Mouse (Mus musculus) layer of hippocampus, adult 18-20 months (tissue): ENCODE results near the gene E330021D16Rik. TPM values are rescaled to one million over a fixed set of nuclear protein-coding genes. Genes with fewer than 3 reads are reported as not detected.
"Not testable (repeated sequence)": the region's sequence is repeated elsewhere in the genome, so short reads cannot be mapped to it uniquely, and the experiment has no call there.

Source experiments
- DNase-seq, 2 experiments: peaks; one replicate each; pipeline ENCODE4 v3.0.0; 2022; ENCODE audit warnings: low spot score in 2 of 2
- long read RNA-seq: library from polyadenylated mRNA; stranded (forward); transcript quantifications from one replicate; pipeline ENCODE4 v2.0.0, GENCODE M21; 2021
- total RNA-seq, 2 experiments: library from RNA; stranded (reverse); gene quantifications; 2 replicates each; pipeline ENCODE4 v1.2.3; 2021

E330021D16Rik gene
- not detected for total RNA-seq
- long read RNA-seq = 0 reads

GRCm38 (mm10) chr6:136415133-136415775, at the start of gene E330021D16Rik:
Gene E330021D16Rik (minus strand): TSS chr6:136415569.
- no peak for DNase-seq

- no peak for DNase-seq
Observed at GRCm38 (mm10) chr6:136465021-136465420, 49.7 kb upstream of the E330021D16Rik start.

GRCm38 (mm10) chr6:136464121-136464621, 48.8 kb upstream of the E330021D16Rik start:
- no peak for DNase-seq

GRCm38 (mm10) chr6:136463491-136463890, 48.1 kb upstream of the E330021D16Rik start:
- no peak for DNase-seq

DNA sequence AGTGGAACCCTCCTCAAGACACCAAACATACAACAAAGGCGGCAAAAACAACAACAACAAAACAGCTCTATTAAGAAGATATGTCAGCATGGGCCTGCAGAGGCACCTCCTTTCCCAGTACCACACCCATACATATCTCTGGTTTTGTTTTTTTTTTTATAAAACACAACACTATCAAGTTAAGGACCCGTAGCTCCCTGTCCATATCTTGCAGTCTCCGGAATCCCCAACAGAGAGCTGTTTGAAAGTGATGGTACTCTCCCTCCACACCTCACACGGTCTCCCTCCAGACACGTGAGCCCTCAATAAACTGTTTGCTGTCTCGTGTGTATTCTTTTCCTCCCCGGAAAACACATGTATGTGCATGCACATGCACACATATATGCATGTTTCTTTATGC, 43.8 kb upstream of the E330021D16Rik start:
- no peak for DNase-seq

DNA sequence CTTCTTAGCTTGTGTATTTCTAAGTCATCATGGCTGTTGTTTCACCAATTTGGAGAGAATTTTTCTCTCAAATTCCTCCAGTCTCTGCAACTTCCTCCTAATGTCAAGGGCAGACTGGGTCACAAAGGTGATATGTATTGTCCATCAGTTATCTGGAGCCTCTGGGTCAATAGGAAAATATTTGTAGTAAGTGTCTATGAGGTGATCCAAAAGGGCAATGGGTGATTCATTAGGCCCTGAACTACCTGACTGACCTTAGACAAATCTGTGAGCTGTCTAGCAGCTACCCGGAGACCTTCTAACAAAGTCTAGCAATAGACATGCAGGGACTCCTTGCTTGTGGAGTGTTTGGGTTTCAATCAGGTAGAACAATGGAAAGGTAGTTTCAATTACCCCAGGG, 40.9 kb upstream of the E330021D16Rik start:
- no peak for DNase-seq

GRCm38 (mm10) chr6:136455696-136456095, 40.3 kb upstream of the E330021D16Rik start:
- no peak for DNase-seq

GRCm38 (mm10) chr6:136452623-136453022, 37.3 kb upstream of the E330021D16Rik start:
- no peak for DNase-seq

DNA sequence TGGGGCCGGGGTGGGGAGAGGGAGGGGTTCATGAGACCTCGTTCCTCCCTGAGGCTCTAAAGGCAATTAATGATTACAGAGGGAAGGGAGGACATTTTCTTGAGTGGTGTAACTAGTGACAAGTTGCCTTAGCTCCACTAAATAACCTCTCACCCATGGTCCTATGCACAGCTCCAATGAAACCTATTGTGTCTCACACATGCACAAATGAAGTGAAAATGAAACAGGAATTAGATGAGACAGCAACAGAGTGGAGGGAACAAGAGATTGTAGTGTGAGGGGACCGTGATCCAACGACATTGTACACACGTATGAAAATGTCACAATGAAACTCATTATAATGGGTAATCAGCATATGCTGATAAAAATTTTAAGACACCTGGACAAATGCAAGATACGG, 35.5 kb upstream of the E330021D16Rik start:
- no peak for DNase-seq

GRCm38 (mm10) chr6:136449930-136450329, 34.6 kb upstream of the E330021D16Rik start:
- no peak for DNase-seq

- peak; percentile 45 to 80 for DNase-seq
Observed at GRCm38 (mm10) chr6:136449270-136449692, 33.9 kb upstream of the E330021D16Rik start.

DNA sequence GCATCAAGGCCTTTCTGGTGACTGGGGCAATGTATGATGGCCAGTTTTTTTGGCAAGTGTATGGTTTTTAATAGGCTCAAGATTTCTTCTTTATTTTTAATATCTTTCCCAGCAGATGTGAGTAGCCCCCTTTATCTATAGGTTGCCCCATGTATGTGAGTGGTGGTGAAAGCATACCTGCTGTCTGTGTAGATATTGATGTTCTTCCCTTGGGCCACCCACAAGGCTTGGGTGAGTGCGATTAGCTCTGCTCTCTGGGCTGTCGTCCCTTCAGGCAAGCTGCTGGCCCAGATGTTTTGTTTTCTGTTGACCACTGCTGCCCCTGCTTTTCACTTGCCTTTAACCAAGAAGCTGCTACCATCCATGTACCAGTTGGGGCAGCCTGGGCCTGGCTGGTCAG, 23.8 kb upstream of the E330021D16Rik start:
- not testable (repeated sequence) for DNase-seq

GRCm38 (mm10) chr6:136436151-136436550, 20.8 kb upstream of the E330021D16Rik start:
- not testable (repeated sequence) for DNase-seq

DNA sequence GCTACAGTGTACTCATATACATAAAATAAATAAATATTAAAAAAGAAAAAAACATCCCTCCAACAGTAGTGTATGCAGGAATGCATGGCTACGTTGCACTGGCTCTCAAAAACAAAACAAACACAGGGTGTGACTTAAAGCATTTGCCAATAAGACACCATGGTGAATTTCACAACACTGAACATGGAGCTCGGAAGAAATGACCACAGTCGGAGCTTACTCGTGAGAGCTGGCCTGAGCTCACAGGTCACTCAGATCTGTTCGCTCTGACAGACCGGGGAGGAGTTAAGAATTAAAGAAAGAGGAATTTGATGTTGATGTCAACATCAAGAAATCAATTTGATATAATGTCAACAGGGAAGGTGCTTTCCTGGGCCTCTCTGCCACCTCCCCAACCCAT, 18.2 kb upstream of the E330021D16Rik start:
- DNase-seq = no peak

DNA sequence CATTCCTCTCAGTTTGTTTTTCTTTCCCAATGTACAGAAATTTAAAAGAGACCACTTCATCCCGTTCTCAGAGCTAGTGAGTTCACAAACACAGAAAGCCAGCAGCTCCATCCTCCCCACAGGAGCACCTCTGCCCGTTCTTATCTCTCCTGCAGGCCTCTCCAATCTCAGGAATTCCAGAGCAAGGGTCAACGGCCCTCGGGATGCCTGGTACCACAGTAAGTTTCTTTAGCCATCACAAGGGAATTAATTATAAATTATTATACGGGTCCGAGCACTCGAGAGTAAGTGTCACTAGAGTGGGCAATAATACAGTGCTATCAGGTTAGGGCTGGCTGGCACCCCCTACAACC, 16.5 kb upstream of the E330021D16Rik start:
- DNase-seq = no peak

- no peak for DNase-seq
Observed at GRCm38 (mm10) chr6:136431169-136431895, 16.0 kb upstream of the E330021D16Rik start.

DNA sequence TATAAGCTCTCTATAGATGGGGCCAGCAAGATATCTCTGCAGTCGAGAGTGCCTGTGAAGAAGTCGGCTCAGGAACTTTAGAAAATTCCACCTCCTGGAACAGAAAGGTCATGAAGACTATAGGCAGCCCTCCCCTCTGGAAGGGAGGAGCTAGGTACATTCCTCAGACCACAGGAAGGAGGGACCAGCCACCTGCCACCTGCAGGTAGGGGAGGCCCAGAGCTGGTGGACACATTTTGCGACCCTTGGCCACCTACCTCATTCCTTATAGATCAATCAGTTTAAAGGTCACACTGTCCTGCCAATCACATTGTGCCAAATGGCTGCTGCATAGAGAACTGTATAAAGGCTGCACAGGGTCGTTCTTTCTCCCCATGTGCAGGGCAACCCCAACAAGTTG, 14.1 kb upstream of the E330021D16Rik start:
- DNase-seq = no peak

- no peak for DNase-seq
Observed at GRCm38 (mm10) chr6:136428412-136428811, 13.0 kb upstream of the E330021D16Rik start.

- no peak for DNase-seq
Observed at GRCm38 (mm10) chr6:136427240-136427639, 11.9 kb upstream of the E330021D16Rik start.

DNA sequence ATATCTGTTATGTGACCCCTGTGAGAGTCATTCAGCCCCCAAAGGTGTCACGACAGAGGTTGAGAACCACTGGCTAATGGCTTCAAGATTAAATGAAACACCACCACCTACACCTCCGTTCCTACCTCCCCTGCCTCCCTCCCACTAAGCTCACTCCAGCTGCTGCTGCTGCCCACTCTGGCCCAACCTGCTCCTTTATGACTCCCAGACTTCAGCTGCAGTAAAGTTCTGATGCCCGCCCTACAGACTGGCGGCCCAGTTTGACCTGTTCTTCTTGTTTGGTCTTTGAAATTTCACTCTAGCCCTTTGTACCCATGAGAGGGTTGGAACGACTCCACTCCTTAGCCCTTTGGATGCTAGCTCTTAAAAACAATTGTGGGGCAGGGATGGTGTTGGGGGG, 10.6 kb upstream of the E330021D16Rik start:
- DNase-seq = no peak

DNA sequence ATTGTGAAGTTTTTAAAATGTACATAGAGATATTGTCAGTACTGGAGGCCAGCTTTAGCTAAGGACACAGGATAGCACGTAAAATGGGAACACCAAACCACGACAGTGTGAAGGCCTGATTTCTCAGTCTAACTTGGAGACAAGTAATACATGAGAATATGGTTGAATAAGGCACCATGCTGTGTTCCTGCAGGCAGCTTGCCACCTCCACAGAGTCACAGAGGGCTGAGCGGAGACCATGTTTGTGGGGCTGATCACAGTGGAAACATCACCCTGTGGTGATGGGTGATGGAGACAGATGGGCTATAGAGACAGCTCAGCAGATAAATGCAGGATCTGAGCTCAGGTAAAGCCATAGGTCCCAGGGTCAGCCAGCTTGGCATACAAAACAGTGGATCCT, 8.8 kb upstream of the E330021D16Rik start:
- no peak for DNase-seq

DNA sequence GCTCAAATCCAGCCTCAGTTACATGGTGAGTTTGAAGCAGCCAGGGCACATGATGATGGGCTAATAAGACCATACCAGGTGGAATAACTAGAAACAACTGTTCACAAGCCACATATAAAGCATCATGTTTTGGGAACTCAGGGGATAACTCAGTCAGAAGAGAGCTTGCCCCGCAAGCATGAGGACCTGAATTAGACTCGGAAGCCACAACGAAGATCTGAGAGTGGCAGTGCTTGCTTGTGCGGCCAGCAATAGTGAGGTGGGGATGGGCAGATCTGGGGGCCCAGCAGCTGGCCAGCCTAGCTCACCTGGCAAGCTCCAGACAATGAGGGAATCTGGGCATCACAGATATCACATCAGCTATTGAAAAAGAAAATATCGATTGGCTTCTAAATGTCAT, 7.8 kb upstream of the E330021D16Rik start:
- DNase-seq = no peak
